Mouse (Mus musculus) lung, embryonic 14.5 days (tissue): Measurements from ENCODE around the gene Zfp385c. TPM values are rescaled to one million over a fixed set of nuclear protein-coding genes. Genes with fewer than 3 reads are reported as not detected.

ENCODE experiments used
- ATAC-seq: fragments of 200-750 bp; cut with Nextera tagmentation; 2 replicates; pipeline ENCODE4 v1.8.0; 2017; ENCODE audit warnings: mild to moderate bottlenecking, moderate TSS enrichment, moderate library complexity; ENCODE audit not compliant: insufficient read depth
- DNase-seq: peaks from one replicate; pipeline ENCODE4 v3.0.0-alpha.2; 2015
- H3K27ac ChIP-seq: fragments of 300-500 bp; sonication (generic); 2 replicates; pipeline ENCODE4 v1.5.1; 2014; ENCODE audit warnings: low read depth, mild to moderate bottlenecking, moderate library complexity
- H3K27me3 ChIP-seq: fragments of 300-500 bp; sonication (generic); 2 replicates; pipeline ENCODE4 v1.6.1; 2014; ENCODE audit warnings: low read length, control low read depth; ENCODE audit not compliant: insufficient read depth
- H3K36me3 ChIP-seq: fragments of 300-500 bp; sonication (generic); 2 replicates; pipeline ENCODE4 v1.6.1; 2014; ENCODE audit warnings: control low read depth; ENCODE audit not compliant: insufficient read depth
- H3K4me1 ChIP-seq: fragments of 300-500 bp; sonication (generic); 2 replicates; pipeline ENCODE4 v1.6.1; 2014; ENCODE audit warnings: antibody characterized with exemption, control low read depth; ENCODE audit not compliant: insufficient read depth
- H3K4me2 ChIP-seq: fragments of 300-500 bp; sonication (generic); 2 replicates; pipeline ENCODE4 v1.6.1; 2014; ENCODE audit warnings: mild to moderate bottlenecking
- H3K4me3 ChIP-seq: fragments of 300-500 bp; sonication (generic); 2 replicates; pipeline ENCODE4 v1.5.1; 2014; ENCODE audit warnings: low read depth, low read length
- H3K9ac ChIP-seq: fragments of 300-500 bp; sonication (generic); 2 replicates; pipeline ENCODE4 v1.6.1; 2014
- H3K9me3 ChIP-seq: fragments of 300-500 bp; sonication (generic); 2 replicates; pipeline ENCODE4 v1.6.1; 2016; ENCODE audit warnings: low read depth, low read length, control low read depth
- CTCF ChIP-seq: IDR thresholded peaks from 2 replicates; pipeline ENCODE4 v1.5.1; 2016; ENCODE audit warnings: antibody characterized with exemption, low read depth
- WGBS: fragments of 180-500 bp; shearing (Covaris S2); extraction: QIAGEN DNeasy Blood & Tissue Kit; methylation state at CpG from one replicate; pipeline ENCODE4 v1.1.7; 2014; 5-methylcytosine and 5-hydroxymethylcytosine counted together
- polyA plus RNA-seq: library from polyadenylated mRNA; unstranded; fragments of >200 nt; fragmentation: Nextera tagmentation; extraction: Ambion mirVana; gene quantifications from 2 replicates; pipeline ENCODE4 v1.2.1, GENCODE M21; 2014

Zfp385c gene
- polyA plus RNA-seq, result not detected in 2 replicates

DNA sequence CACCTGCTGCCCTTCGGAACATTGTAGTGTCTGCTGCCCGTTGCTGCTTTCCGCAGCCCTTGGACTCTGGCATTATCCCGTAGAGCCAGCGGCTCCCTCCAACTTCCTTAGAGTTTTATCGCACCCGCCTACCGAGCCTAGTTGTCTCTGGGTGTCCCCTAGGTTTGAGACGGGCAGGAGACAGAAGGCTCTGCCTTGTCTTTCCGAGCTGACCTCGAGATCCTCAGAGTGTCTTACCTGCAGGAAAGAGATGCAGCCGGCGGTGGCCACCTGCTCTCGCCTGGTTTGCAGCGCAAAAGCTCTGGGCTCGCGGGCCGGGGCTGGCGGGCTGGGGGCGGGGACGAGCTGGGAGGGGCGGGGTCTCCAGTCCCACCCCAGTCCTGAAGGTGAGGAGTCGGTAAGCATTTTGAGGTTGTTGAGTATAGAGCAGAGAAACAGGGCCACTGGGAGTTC is at the start of gene Zfp385c:
TSS of gene Zfp385c (minus strand) at position 292 of the 453 bp plus-strand sequence.
- TF ChIP-seq CTCF, result no peak
- Histone ChIP-seq H3K36me3 (no peaks in the 10 kb centered on the region), H3K4me1 (no peaks in the 10 kb centered on the region), H3K9ac (peak within 1 kb of the TSS; percentile 21; the same call in 1 of the 2 replicates), H3K4me2 (peak within 1 kb of the TSS; percentile 62), H3K27me3 (peaks cover 21% of the 10 kb centered on the region), H3K4me3 (peak within 1 kb of the TSS; percentile 26), H3K27ac (no peak within 1 kb of the TSS), H3K9me3 (no peaks in the 10 kb centered on the region)
- ATAC-seq (no peak), DNase-seq (no peak)
- WGBS, result under 1% methylated on average over 23 of the region's 23 CpGs

- H3K27ac ChIP-seq, result no peak overlapping the region
- no peaks in the 10 kb centered on the region for H3K27me3 ChIP-seq
- no peak overlapping the region for H3K4me3 ChIP-seq
- no peak overlapping the region for H3K4me2 ChIP-seq
- H3K9ac ChIP-seq, result no peak overlapping the region
- DNase-seq (no peak), ATAC-seq (no peak)
- H3K36me3 ChIP-seq, result no peaks in the 10 kb centered on the region
- H3K4me1 ChIP-seq, result peaks cover 6% of the 10 kb centered on the region
- H3K9me3 ChIP-seq, result no peaks in the 10 kb centered on the region
- WGBS, result 64% methylated on average over 6 of the region's 6 CpGs
- TF ChIP-seq CTCF, result no peak
These were observed 49.1 kb upstream of the Zfp385c start for GRCm38 (mm10) chr11:100741348-100741747.

GRCm38 (mm10) chr11:100738749-100739148 is 46.5 kb upstream of the Zfp385c start:
- ATAC-seq (no peak), DNase-seq (no peak)
- WGBS, result 21% methylated on average over 5 of the region's 5 CpGs
- H3K9ac ChIP-seq, result peak overlapping the region; percentile 57
- peak overlapping the region; percentile 84 for H3K4me2 ChIP-seq
- H3K4me3 ChIP-seq, result peak overlapping the region; percentile 90
- no peaks in the 10 kb centered on the region for H3K27me3 ChIP-seq
- H3K4me1 ChIP-seq, result peaks cover 6% of the 10 kb centered on the region
- TF ChIP-seq CTCF, result no peak
- H3K9me3 ChIP-seq, result no peaks in the 10 kb centered on the region
- H3K27ac ChIP-seq, result no peak overlapping the region; the same call in 1 of the 2 replicates
- no peaks in the 10 kb centered on the region for H3K36me3 ChIP-seq

DNA sequence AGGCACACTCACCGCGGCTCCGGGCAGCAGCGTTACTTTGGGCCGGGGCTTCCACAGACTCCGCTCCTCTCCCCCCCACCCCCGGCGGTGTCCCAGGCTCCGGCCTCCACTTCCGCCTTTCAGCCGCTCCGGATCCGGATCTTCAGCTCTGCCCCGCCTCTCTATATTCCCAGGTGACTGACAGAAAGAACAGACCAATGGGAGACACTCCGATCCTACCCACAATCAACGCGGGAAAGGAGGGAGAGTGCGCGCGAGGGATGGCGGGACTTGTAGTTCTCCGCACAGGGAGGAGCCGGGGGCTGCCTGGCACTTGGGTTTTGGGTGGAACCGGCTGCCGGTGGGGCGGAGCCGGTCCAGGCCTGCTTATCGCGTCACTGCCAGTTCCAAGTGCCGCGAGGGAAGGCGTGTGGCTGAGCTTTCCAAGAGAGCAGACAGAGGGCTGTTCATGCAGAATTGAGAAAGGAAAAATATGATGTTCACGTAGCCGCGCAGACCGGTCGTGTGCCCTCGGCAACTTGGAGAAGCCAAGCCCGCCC is 45.9 kb upstream of the Zfp385c start, which contains the start of gene Rab5c:
TSS of gene Rab5c (minus strand) at position 150 of the 539 bp plus-strand sequence.
- under 1% methylated on average over 39 of the region's 39 CpGs for WGBS
- peak; percentile 100 for ATAC-seq
- Histone ChIP-seq H3K4me2 (peak within 1 kb of the TSS; percentile 84), H3K9ac (peak within 1 kb of the TSS; percentile 90), H3K4me1 (peaks cover 6% of the 10 kb centered on the region), H3K27me3 (no peaks in the 10 kb centered on the region), H3K36me3 (0 out of 2 replicates have a peak, but pooled peaks cover 2% of the 10 kb centered on the region), H3K4me3 (peak within 1 kb of the TSS; percentile 90), H3K27ac (peak within 1 kb of the TSS; percentile 71), H3K9me3 (no peaks in the 10 kb centered on the region)
- TF ChIP-seq CTCF, result no peak
- peak; percentile 99 for DNase-seq

GRCm38 (mm10) chr11:100737105-100737733 is 45.0 kb upstream of the Zfp385c start:
- H3K27ac ChIP-seq, result peak overlapping the region; percentile 56; the same call in 1 of the 2 replicates
- no peaks in the 10 kb centered on the region for H3K27me3 ChIP-seq
- DNase-seq (no peak), ATAC-seq (no peak)
- peak overlapping the region; percentile 90 for H3K9ac ChIP-seq
- no peak for TF ChIP-seq CTCF
- 1% methylated on average over 13 of the region's 13 CpGs for WGBS
- H3K4me3 ChIP-seq, result peak overlapping the region; percentile 90
- peaks cover 6% of the 10 kb centered on the region for H3K4me1 ChIP-seq
- 0 out of 2 replicates have a peak, but pooled peaks cover 9% of the 10 kb centered on the region for H3K36me3 ChIP-seq
- no peaks in the 10 kb centered on the region for H3K9me3 ChIP-seq
- H3K4me2 ChIP-seq, result peak overlapping the region; percentile 84

- H3K36me3 ChIP-seq, result 0 out of 2 replicates have a peak, but pooled peaks cover 11% of the 10 kb centered on the region
- H3K27me3 ChIP-seq, result no peaks in the 10 kb centered on the region
- WGBS, result 56% methylated on average over 4 of the region's 4 CpGs
- H3K9me3 ChIP-seq, result no peaks in the 10 kb centered on the region
- peak overlapping the region; percentile 90 for H3K9ac ChIP-seq
- no peak for DNase-seq
- H3K4me3 ChIP-seq, result peak overlapping the region; percentile 90
- no peak for ATAC-seq
- H3K4me1 ChIP-seq, result peaks cover 6% of the 10 kb centered on the region
- H3K27ac ChIP-seq, result no peak overlapping the region
- H3K4me2 ChIP-seq, result peak overlapping the region; percentile 84
- TF ChIP-seq CTCF, result no peak
These were observed 44.5 kb upstream of the Zfp385c start for GRCm38 (mm10) chr11:100736746-100737080.
